Mouse (Mus musculus) 3T3-L1 (cell line): ENCODE measurements at regions not wholly inside any gene's neighbourhood (a gene's known extent, or its start where the extent isn't known, plus 50 kb on each side); places are given as distances from the start of the nearest gene placed in this dataset.
"Not testable (repeated sequence)": the region's sequence is repeated elsewhere in the genome, so short reads cannot be mapped to it uniquely, and the experiment has no call there.

Source experiments
- DNase-seq: peaks from one replicate; pipeline ENCODE4 v3.0.0-alpha.2; 2015; ENCODE audit warnings: low read depth, low spot score

GRCm38 (mm10) chr1:108110984-108111383, 521.2 kb downstream of the Serpinb8 start:
- no peak for DNase-seq

DNA sequence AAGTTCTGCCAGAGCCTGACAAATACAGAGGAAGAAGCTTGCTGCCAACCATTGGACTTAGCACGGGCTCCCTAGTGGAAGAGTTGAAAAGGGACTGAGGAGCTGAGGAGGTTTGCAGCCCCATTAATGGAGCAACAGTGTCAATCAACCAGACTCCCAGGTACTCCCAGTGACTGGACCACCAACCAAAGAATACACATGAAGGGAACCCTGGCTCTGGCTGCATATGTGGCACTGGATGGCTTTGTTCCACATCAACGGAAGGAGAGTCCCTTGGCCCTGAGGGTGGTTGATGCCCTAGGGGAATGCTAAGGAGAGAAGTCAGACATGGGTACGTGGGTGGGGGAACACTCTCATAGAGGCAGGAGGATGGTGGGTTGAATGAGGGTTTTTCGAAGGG, 537.6 kb downstream of the Serpinb8 start:
- no peak for DNase-seq

GRCm38 (mm10) chr1:108132006-108132405, 542.2 kb downstream of the Serpinb8 start:
- peak; percentile 58 for DNase-seq

DNA sequence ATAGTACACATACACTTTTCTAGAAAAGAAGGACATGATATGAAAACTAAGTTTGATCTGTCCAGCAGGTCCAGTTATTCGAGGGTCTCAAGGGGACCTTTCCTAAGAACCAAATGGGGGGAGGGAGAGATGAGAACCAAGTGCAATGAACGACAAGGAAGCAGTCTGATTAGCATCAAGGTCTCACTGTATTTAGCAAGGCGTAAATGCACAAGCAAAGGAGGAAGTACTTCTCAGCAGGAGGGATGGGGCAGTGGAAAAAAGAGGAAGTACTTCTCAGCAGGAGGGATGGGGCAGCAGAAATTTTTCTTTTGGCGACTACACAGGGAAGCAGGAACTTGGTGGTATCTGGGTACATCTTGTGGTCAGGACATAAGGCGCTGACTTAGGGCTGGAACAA, 545.5 kb downstream of the Serpinb8 start:
- DNase-seq, result not testable (repeated sequence)

GRCm38 (mm10) chr1:108144114-108144513, 554.3 kb downstream of the Serpinb8 start:
- no peak for DNase-seq

- no peak for DNase-seq
Measured at GRCm38 (mm10) chr1:108181350-108182167, 591.8 kb downstream of the Serpinb8 start.

DNA sequence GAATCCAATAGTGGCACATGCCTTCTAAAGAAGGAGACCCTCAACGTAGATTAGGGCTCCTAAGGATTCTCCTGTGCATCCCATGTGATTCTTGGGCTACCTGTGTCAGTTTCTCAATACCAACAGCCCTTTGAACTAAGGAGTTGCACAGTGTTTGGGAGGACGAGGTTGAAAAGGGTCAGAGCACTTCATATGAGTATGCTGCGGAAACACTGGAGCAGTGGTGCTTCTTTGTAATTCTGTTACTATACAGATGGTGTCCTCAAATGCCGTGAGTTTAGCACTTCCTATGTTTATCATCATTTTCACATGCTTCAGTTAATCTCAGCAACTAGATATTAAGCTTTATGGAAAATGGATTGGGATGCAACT, 592.3 kb downstream of the Serpinb8 start:
- DNase-seq, result no peak

DNA sequence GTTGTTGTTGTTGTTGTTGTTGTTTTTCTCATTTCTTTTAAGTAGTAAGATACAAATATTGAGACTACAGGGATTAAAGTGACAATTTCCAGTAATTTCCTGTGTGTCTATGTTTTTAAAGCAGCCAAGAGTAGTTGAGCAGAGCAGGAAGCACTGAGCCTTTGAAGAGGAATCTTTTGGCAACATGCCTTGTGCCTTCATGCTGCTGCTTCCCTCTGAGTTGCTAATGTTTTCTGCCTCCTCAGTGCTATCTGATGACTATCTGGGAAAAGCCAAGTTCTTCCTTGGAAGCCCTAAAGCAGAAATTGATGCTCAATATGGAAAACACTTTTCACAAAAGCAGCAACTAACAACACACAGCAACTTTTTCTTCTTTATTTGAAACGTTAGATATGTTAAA, 634.2 kb downstream of the Serpinb8 start:
- DNase-seq, result no peak

DNA sequence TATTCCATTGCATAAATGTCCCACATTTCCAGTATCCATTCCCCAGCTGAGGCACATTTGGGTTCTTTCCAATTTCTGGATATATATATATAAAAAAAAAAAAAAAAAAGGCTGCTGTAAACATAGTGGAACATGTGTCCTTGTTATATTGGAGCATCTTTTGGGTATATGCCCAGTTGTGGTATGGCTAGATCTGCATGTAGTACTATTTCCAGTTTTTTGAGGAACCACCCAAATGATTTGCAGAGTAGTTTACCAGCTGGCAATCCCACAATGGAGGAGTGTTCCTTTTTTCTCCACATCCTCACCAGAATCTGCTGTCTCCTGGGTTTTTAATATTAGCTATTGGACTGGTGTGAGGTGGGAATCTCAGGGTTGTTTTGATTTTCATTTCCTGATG, 650.3 kb downstream of the Serpinb8 start:
- DNase-seq, result no peak

DNA sequence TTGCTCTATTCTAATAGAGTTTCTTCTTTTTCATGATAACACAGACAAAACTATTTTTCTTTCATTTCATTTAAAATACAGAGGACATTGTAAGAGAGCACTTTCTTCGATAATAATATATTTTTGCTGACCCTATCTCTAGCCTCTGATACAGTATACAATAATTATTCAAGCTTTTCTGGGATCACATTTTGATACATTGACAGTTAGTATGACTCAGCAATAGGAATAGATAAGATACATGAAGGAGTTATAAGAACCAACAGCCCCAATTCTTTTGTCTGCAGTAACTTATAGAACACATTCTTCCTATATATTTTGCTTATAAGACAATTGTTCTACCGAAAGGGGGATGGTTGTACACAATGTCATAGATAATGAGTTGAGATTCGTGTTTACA, 665.3 kb downstream of the Serpinb8 start:
- DNase-seq, result no peak

DNA sequence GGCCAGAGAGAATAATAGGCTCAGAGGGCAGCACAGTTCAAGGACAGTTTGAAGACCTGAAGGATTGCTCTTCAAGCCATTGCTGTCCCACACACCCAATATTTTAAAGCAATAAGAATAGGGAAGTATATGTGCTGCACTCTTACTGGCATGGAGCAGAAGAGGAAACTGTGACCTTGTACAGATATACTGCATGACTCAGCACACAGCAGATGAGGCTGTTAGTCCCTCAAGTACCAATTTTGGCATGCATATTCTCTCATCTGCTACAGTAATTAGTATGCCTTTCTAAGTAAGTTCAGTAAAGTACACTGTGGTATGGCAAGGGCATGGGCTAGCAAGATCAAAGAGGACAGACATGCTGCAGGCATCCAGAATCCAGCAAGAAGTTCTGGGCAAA, 669.5 kb downstream of the Serpinb8 start:
- no peak for DNase-seq

- DNase-seq, result no peak
Measured at GRCm38 (mm10) chr1:108282099-108282498, 692.3 kb downstream of the Serpinb8 start.

DNA sequence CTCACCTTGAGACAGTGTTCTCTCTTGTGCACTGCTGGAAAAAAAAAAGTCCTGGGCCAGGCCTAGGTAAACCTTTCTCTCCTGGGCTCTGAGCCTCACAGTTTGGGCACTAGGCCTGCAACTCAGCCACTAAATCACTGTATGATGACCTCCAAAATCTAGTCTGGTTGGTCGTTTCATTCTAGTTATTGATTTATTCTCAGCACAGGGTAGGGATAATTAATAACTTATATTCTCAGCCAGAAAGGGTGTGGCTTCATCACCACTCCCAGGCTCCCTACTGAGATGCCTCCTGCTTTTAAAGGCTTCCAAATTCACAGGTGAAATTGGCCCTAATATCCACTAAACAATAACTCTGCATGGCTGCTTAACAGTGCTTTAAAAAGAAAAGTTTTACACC, 696.8 kb downstream of the Serpinb8 start:
- DNase-seq, result no peak
